Mouse (Mus musculus) right cerebral cortex, postnatal 4 days (tissue): Measurements from ENCODE around the gene Cdh3.

ENCODE experiments used
- DNase-seq: peaks from one replicate; pipeline ENCODE4 v3.0.0-alpha.2; 2022

Cdh3 gene

GRCm38 (mm10) chr8:106527241-106528036 is 16.7 kb downstream of the Cdh3 start:
- DNase-seq = no peak

GRCm38 (mm10) chr8:106528596-106529249 is 18.0 kb downstream of the Cdh3 start:
- no peak for DNase-seq

DNA sequence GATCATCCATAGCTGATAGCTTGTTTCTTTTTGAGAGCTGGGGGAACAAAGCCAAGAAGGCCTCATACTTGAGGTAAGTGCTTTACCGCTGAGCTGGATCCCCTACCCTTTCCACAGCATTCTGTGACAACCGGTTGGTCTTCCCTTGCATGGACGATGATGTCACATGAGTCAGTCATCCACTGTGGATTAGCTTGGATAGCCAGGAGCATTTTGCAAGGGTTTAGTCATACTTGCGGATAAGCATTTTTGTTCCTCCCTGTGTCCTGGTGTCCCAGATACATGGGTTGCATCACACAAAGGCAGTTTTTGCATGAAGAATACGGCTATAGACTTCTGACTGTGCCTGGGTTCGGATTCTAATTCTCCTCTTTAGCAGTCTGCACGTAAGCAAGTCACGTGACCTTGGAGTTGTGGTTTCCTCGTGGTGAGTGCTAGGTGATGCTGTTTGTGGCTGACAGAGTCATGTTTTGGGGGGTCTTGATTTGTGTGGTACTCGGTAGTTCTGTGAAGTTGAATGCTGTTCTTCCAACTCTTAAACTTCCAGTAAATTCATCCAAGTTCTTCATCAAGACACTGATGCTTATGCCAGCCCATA is 19.3 kb downstream of the Cdh3 start:
- no peak for DNase-seq

- no peak for DNase-seq
Observed at GRCm38 (mm10) chr8:106530566-106530965, 19.9 kb downstream of the Cdh3 start.

DNA sequence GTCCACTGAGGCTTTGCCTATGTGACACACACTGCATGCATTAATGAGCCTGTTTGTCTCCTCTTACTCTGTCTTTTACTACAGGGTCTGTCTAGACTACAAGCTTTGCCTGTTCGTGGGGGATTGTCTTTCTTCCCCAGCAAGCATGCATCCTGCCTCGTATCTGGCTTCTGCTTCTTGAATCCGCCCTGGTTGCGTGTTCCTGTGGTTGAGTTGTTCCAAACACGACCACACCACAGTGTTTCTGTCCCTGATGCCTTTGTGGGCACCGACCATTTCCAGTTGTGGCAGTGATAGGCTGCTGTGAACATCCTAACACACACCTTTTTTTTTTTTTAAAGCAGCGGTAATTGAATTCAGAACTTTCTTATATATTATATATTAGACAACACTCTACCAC is 23.0 kb downstream of the Cdh3 start:
- DNase-seq = no peak

- peak; percentile 40 for DNase-seq
Observed at GRCm38 (mm10) chr8:106534449-106534848, 23.8 kb downstream of the Cdh3 start.

GRCm38 (mm10) chr8:106535448-106535847 is 24.8 kb downstream of the Cdh3 start:
- no peak for DNase-seq

GRCm38 (mm10) chr8:106539193-106539592 is 28.5 kb downstream of the Cdh3 start:
- no peak for DNase-seq

GRCm38 (mm10) chr8:106541002-106541401 is 30.3 kb downstream of the Cdh3 start:
- DNase-seq = no peak

- no peak for DNase-seq
Observed at GRCm38 (mm10) chr8:106543043-106543442, 32.4 kb downstream of the Cdh3 start.

DNA sequence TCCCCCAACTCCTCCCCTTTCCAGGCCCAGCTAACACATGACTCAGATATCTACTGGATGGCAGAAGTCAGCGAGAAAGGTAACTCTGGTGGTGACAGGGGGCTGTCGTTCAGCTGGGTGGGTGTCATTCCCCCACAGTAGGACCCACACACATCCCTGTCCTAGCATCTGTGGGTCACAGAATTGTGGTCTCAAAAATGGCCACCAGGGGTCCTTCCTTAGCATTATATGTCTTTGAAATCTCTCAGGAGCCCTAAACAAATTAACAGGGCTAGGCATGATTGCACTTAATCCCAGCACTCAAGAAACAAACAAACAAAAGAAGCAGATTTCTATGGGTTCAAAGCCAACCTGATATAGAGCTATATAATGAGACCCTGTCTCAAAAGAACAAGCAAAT is 34.5 kb downstream of the Cdh3 start:
- DNase-seq = no peak

GRCm38 (mm10) chr8:106546746-106547145 is 36.1 kb downstream of the Cdh3 start:
- no peak for DNase-seq

GRCm38 (mm10) chr8:106548366-106548936 is 37.8 kb downstream of the Cdh3 start:
- no peak for DNase-seq

DNA sequence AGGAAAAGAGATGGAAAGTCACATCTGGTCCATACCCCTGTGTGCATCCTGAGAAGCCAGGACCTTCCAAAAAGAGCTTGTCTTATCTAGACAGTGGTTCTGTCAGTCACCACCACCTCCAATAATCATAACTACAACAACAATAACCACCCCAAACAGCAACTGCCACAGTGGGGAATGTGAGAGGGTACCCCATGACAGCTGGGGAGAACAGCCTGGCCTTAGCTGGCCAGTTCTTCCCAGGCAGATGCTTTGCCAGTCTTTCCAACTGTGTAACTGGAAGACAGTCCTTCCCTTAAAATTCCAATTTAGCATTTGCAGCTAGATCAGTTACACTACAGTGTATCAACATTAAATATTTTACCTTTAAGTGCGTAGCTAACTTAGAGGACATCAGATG is 40.2 kb downstream of the Cdh3 start:
- no peak for DNase-seq

- no peak for DNase-seq
Observed at GRCm38 (mm10) chr8:106554011-106554410, 43.3 kb downstream of the Cdh3 start.

DNA sequence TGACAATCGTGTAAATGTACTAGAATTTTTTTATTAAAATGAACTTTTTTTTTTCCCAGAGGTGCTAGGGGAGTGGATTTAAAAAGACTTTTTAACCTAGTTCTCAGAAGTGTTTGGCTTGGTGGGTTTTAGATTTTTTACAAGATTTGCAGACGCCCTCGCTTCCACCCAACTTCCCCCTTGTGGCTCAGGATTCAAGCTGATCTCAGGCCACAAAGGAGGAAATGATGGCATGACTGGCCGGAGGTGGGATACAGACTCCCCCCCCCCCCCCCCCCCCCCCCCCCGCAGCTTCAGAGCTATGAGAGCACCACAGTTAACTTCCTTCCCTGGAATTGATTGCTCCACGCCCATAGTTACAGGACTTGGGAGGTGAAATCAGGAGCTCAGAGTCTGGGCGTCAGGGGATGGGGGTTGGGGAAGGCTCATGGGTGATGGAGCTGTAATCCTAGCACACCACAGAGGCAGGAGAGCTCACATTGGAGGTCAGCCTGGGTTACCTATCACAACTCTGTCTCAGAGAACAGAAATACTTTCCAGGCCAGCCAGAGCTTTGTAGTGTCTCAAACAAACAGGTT is 45.5 kb downstream of the Cdh3 start:
- DNase-seq = no peak

GRCm38 (mm10) chr8:106559844-106560243 is 49.2 kb downstream of the Cdh3 start:
- DNase-seq = no peak

DNA sequence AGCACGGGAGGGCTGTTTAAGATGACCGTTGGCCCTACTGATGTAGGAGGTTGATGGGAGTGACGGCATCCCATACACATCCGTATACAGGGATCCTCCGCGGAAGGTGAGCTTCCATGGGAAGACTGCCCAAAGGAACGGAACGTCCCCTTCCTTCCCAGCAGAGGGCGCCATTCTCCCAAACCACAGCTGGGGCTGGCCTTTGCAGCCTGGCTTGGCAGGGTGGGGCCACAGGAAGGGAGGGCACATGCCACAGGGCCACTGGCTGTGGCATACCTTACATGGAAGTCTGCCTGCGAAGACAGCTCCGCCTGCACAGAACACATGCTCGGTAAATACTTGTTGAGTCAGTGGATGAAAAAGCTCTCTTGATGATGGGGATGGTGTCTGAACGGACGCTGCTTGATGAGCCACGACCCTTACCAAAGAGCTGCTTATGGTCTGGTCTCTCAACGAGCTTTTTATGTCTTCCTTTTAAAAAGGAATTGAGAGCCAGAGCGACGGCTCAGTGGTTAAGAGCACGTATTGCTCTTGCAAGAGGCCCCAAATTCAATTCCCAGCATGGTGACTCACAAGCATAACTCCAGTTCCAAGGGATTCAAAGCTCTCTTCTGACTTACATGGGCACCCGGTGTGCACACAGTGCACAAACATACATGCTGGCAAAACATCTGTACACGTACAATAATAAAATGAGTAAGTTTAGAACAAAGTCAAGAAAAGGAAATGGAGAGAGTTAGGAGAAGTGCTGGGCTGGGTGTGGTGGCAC is 50.6 kb downstream of the Cdh3 start:
- DNase-seq = peak; percentile 26

GRCm38 (mm10) chr8:106563691-106564182 is 53.0 kb downstream of the Cdh3 start:
- no peak for DNase-seq

DNA sequence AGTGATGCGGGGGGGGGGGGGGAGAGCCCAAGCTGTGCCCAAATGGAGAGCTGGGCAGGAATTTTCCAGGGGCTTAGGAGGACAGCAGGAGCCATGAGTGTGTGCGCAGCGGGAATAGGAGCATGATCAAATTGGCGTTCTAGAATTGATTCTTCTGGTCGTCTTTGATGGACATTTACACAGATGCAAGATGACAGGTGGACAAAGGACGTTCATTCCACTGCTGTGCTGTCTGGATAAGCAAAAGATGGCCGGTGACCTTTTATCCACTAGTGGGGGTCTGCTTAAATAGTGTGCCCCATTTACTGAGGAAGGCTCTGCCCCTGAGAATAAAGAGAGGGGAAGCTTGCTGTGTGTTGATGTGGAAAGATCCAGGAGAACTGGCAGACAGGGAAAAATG is 58.3 kb downstream of the Cdh3 start:
- no peak for DNase-seq

GRCm38 (mm10) chr8:106570386-106570785 is 59.7 kb downstream of the Cdh3 start:
- DNase-seq = no peak

- DNase-seq = no peak
Observed at GRCm38 (mm10) chr8:106571551-106572172, 61.0 kb downstream of the Cdh3 start.
